Comparison of ENCODE assay signal across 8 mouse cellular contexts in genomic region chr3:89214681-89215411, GRCm38 (mm10). TPM values are rescaled to one million over a fixed set of nuclear protein-coding genes. Genes with fewer than 3 reads are reported as not detected.
DNase-seq lines count a peak whose midpoint lies in the region; ATAC-seq and TF ChIP-seq lines count a peak whose summit lies in the region.

Gene Thbs3, plus strand, starts transcription at chr3:89215180.

- peak; percentile 58 for DNase-seq in kidney, postnatal 10 days
- no peak for DNase-seq in kidney, adult 11 months
- no peak for DNase-seq in Patski (ENCODE audit: low read depth, low spot score)
- DNase-seq in gastrocnemius, postnatal 4 days (ENCODE audit: low spot score in 2 of 2): peak in 1 of 2 experiments; percentile 67
- no peak for DNase-seq in layer of hippocampus, adult 2 months (ENCODE audit: low spot score in 2 of 2)
- peak; percentile 82 for DNase-seq in midbrain, embryonic 10.5 days (ENCODE audit: low spot score)
- DNase-seq in frontal cortex, postnatal 14 days (ENCODE audit: low spot score in 2 of 2): no peak
- DNase-seq in right cerebral cortex, postnatal 25 days: no peak

- peaks cover 52% of the 10 kb centered on the region for H3K36me3 ChIP-seq in midbrain, embryonic 10.5 days

- POLR2A ChIA-PET in Patski (lab: Charles Lee): interaction anchor here (0.7 to 2.5 kb wide), 6 partner anchors 14 to 127 kb away, joined by 3 to 10 read pairs (median 4); partner anchors contain the start of gene Fdps

- H3K9me3 ChIP-seq in midbrain, embryonic 10.5 days (replicated peaks): no peaks in the 10 kb centered on the region

- no peak for ATAC-seq in Patski

- peak within 1 kb of the TSS; percentile 83 for H3K4me3 ChIP-seq in layer of hippocampus, adult 2 months
- peak within 1 kb of the TSS; percentile 81 for H3K4me3 ChIP-seq in midbrain, embryonic 10.5 days

- CTCF ChIA-PET in Patski (lab: Charles Lee): interaction anchor here (1.0 to 2.3 kb wide), 5 partner anchors 8 to 125 kb away, joined by 3 to 6 read pairs (median 4); partner anchors contain the start of gene Mtx1

- 1% methylated on average over 19 of the region's 19 CpGs for WGBS in midbrain, embryonic 10.5 days

- peak within 1 kb of the TSS; percentile 97 for H3K27ac ChIP-seq in layer of hippocampus, adult 2 months
- H3K27ac ChIP-seq in midbrain, embryonic 10.5 days (replicated peaks): peak within 1 kb of the TSS; percentile 97

- TF ChIP-seq CTCF in Patski (IDR thresholded peaks at IDR 0.05): no peak
- TF ChIP-seq CTCF in layer of hippocampus, adult 2 months (conservative IDR thresholded peaks at IDR 0.05): no peak

- H3K27me3 ChIP-seq in Patski: no peaks in the 10 kb centered on the region
- H3K27me3 ChIP-seq in midbrain, embryonic 10.5 days (ENCODE audit: low read depth, poor library complexity, severe bottlenecking): no peaks in the 10 kb centered on the region

- in situ Hi-C loops in Patski (cut with MboI; ENCODE audit: low pct_unique_long_range_greater_than_20kb): loop anchor here (5.0 to 25.0 kb wide), 2 partner anchors 128 to 528 kb away; partner anchors contain the start of gene Khdc4

- peaks cover 71% of the 10 kb centered on the region for H3K4me1 ChIP-seq in midbrain, embryonic 10.5 days

RNA-seq across cellular contexts. Expression of gene Thbs3, which starts in this region (rescaled TPM):
- polyA plus RNA-seq in Patski (2021): 86.6 TPM
- total RNA-seq in gastrocnemius, postnatal 4 days (2021): 100 to 1,000 TPM; 142 to 158 TPM
- total RNA-seq in layer of hippocampus, adult 2 months (2021): 10 to 100 TPM; 42.6 to 43.8 TPM
- 82.2 and 108 TPM in 2 replicates for polyA plus RNA-seq in midbrain, embryonic 10.5 days (2016; fragmentation: Nextera tagmentation; extraction: Ambion mirVana)

Comparison
In these comparisons a context has a peak if more than half of its experiments do, and no peak if none do; other contexts are left out.
1. DNase-seq: peak in kidney, postnatal 10 days (single experiment) and midbrain, embryonic 10.5 days (single experiment); none in kidney, adult 11 months (single experiment), Patski (single experiment), layer of hippocampus, adult 2 months (0 of 2), frontal cortex, postnatal 14 days (0 of 2) and right cerebral cortex, postnatal 25 days (single experiment).